Mouse (Mus musculus) telencephalon, adult 2 months (tissue): ENCODE measurements around the gene 6820408C15Rik.

Experiments used
- DNase-seq: peaks from one replicate; pipeline ENCODE4 v3.0.0-alpha.2; 2011; ENCODE audit warnings: low read depth, low spot score

6820408C15Rik gene

GRCm38 (mm10) chr2:152464570-152465150 is 49.3 kb downstream of the 6820408C15Rik start, which contains the start of gene Defb23:
Defb23 (minus strand) TSS chr2:152464620.
- no peak for DNase-seq

GRCm38 (mm10) chr2:152470973-152471372 is 55.6 kb downstream of the 6820408C15Rik start:
- peak; percentile 17 for DNase-seq

- no peak for DNase-seq
Measured at GRCm38 (mm10) chr2:152472434-152472833, 57.0 kb downstream of the 6820408C15Rik start.

- no peak for DNase-seq
Measured at GRCm38 (mm10) chr2:152476763-152477162, 61.4 kb downstream of the 6820408C15Rik start, which contains the start of gene Defb20. Defb20 (plus strand) TSS chr2:152477063.

GRCm38 (mm10) chr2:152480881-152481280 is 65.5 kb downstream of the 6820408C15Rik start:
- DNase-seq, result no peak

- DNase-seq, result no peak
Measured at GRCm38 (mm10) chr2:152481726-152482125, 66.3 kb downstream of the 6820408C15Rik start.

- no peak for DNase-seq
Measured at GRCm38 (mm10) chr2:152487024-152487423, 71.6 kb downstream of the 6820408C15Rik start.

GRCm38 (mm10) chr2:152490038-152490437 is 74.7 kb downstream of the 6820408C15Rik start, which contains the start of gene Defb22:
Defb22 (minus strand) TSS chr2:152490138.
- no peak for DNase-seq

- no peak for DNase-seq
Measured at GRCm38 (mm10) chr2:152493151-152493550, 77.8 kb downstream of the 6820408C15Rik start.
